Mouse (Mus musculus) left cerebral cortex, adult 9 months (tissue): ENCODE data around the gene Thsd4.

Experiments used
- DNase-seq, 2 experiments: peaks; one replicate each; pipeline ENCODE4 v3.0.0; 2022; ENCODE audit warnings: low spot score in 2 of 2

Thsd4 gene

GRCm38 (mm10) chr9:60077761-60078160, 444.1 kb downstream of the Thsd4 start:
- DNase-seq: no peak

DNA sequence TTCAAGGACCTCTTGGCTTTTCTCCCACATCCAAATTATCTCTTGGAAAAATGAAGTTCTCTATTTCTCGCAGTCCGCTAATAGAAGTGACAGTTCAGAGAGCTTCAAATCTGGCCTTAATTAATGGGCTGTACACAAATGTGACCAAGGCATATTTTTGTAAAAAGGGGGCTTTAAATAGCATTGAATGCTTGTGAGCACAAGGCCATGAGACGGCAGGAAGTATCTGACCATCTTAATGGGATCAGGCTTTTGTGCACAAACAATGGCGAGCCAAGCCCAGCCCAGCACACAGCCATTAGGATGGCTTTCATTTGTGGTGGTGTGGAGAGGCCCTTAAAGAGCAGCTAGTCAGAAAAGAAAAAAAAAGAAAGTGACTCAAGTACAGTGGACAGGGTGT, 445.4 kb downstream of the Thsd4 start:
- no peak for DNase-seq

- DNase-seq: no peak
Measured at GRCm38 (mm10) chr9:60071620-60072263, 450.1 kb downstream of the Thsd4 start.

DNA sequence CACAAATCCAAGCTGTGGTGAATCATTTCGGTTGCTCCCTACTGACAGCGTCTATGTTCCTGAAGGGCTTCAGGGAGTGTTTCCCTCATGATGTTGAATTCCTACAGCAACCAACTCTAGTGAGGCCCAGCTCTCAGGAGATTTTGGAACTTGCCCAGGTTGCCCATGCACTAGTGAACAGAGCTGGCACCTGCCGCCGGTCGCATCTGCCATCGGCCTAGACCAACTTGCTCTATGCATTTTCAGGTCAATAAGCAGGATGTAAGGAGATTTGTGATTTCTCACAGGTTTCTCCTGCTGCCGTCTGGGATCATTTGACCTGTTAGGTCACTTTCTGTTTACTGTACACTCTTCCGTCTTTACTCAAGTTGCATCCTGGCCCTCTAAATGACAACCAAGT, 454.6 kb downstream of the Thsd4 start:
- no peak for DNase-seq

- DNase-seq: no peak
Measured at GRCm38 (mm10) chr9:60065184-60065583, 456.7 kb downstream of the Thsd4 start.

DNA sequence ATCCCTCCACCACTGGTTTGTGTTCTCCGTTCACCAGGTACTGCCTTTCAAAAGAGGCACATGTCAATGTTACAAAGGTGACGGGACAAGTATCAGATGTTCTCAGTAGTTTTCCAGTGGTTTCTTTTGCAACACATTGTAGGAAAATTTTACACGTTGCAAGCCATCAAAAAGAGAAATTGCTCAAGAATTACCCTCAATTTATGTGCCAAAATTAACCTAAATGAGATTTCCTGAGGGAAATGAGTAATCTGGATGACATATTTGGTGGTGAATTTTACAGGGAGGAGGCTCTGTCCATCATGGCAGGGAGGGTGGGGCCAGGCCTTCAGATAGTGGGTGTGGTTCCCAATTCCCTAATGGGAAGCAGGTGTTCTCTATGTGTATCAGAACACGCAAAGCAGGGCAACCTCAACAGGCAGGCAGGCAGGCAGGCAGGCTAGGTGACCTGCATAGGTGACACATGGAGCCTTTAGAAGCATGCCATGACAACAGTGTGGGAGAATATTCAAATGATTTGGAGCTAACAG, 458.6 kb downstream of the Thsd4 start:
- DNase-seq: no peak

GRCm38 (mm10) chr9:60056131-60056530, 465.7 kb downstream of the Thsd4 start:
- DNase-seq: no peak

DNA sequence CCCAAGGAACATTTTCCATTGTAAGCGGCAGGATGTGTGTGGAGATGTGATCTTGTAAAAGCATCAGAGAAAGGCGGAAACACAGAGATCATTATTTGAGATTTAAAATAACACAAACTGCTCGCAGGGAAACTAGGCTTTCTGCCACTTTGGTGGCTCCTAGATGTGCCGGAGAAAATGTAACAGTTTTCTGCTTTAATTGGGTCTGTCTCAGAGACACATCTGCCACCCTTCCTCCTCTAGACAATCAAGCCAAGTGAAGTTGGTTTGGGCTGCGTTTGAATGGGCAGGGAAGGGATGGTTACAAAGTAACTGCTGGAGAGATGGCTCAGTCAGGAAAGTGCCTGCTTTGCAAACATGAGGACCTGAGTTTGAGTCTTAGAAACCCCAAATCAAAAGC, 466.9 kb downstream of the Thsd4 start:
- DNase-seq: peak; percentile 31 to 62

- DNase-seq: no peak
Measured at GRCm38 (mm10) chr9:60053117-60053516, 468.7 kb downstream of the Thsd4 start.

- no peak for DNase-seq
Measured at GRCm38 (mm10) chr9:60052415-60052814, 469.4 kb downstream of the Thsd4 start.

- DNase-seq: no peak
Measured at GRCm38 (mm10) chr9:60043175-60043574, 478.7 kb downstream of the Thsd4 start.

GRCm38 (mm10) chr9:60034883-60035282, 487.0 kb downstream of the Thsd4 start:
- no peak for DNase-seq

DNA sequence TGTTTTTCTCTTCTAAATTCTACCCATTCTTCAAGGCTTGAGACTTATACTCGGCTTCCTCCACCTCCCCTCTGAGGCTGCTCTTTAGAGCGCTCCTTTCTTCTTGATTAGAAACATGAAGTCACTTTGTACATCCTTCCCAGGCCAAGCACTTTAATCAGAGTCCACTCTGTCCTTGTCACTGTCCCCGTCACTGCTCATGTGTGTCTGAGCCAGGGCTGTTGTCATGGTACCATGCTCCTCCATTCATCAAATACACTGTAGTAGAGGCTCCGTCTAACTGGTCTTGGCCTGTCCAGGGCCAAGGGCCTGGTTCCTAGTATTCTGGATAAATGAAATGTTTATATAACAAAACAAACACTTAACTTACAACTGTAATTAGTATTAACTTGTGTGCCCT, 494.6 kb downstream of the Thsd4 start:
- no peak for DNase-seq

- DNase-seq: no peak
Measured at GRCm38 (mm10) chr9:60026795-60027194, 495.1 kb downstream of the Thsd4 start.

DNA sequence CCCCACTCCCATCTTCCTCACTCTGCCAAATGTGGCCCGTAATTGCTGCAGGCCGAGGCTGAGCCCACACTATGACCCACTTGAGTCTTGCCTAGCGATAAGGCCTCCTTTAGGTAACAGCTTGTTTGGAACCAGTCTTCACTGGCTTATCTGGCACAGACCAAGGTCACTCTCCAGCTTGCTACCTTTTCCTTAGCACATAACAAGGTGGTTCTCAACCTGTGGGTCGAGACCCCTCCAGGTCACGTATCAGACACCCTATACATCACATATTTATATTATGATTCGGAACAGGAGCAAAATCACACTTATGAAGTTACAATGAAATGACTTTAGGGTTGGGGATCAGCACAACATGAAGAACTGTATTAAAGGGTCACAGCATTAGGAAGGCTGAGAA, 495.9 kb downstream of the Thsd4 start:
- no peak for DNase-seq

DNA sequence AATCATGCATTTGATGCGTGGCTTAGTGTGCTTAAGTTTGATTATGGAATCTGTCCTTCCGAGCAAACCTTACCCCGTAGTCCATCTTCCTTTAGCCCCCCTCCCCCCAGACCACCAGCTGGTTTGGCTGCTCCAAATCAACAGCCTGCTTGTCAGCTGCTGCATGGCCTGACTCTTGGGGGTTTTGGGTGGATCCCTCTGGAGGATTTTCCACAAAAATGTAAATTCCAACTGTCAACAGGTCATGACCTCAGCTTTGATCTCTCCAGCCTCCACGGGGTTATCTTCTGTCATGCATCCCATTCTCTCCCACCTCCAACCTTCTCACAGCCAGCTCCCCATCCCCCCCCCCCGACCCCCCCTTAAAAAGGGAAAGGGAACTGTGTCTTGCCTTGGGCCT, 496.9 kb downstream of the Thsd4 start:
- no peak for DNase-seq

- DNase-seq: no peak
Measured at GRCm38 (mm10) chr9:60024545-60024944, 497.3 kb downstream of the Thsd4 start.

DNA sequence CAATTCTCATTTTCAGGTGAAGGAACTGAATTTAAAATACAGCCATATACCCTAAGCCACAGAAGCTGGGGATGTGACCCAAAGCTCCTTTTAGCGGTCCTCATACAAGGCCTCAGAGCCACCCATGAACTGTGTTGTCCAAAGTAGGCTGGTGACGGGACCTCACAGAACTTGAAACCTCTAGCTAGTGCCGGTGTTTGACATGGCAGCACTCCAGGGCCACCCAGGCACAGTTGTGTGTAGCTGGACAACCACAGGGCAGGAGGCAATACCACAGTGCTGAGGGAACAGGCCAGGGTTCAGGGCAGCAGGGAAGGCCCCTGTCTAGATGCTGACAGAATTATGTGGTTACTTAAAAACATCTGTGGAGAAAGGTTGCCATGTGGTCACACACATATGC, 499.5 kb downstream of the Thsd4 start:
- no peak for DNase-seq

- no peak for DNase-seq
Measured at GRCm38 (mm10) chr9:60020444-60020843, 501.4 kb downstream of the Thsd4 start.

GRCm38 (mm10) chr9:60010285-60010684, 511.6 kb downstream of the Thsd4 start:
- DNase-seq: no peak

- DNase-seq: no peak
Measured at GRCm38 (mm10) chr9:60008936-60009335, 512.9 kb downstream of the Thsd4 start.

- DNase-seq: no peak
Measured at GRCm38 (mm10) chr9:60002323-60002722, 519.5 kb downstream of the Thsd4 start.

DNA sequence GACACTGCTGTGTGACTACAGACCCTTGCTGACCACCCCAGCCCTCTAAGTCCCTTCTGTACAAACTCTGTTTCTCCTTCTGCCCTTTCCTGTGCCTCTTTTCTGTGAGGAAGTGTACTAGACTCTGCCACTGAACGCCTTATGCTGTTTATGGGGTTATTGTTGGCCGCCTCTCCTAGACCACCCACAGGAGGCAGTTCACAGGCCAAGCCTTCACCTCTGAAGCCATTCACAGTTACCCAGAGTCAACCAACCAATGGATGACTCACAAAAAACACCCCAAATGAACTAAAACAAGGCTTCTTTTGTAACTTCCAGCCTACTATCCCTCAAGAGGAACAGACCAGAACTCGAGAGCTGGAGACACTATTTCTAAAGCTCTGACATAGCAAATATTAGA, 520.4 kb downstream of the Thsd4 start:
- DNase-seq: no peak

DNA sequence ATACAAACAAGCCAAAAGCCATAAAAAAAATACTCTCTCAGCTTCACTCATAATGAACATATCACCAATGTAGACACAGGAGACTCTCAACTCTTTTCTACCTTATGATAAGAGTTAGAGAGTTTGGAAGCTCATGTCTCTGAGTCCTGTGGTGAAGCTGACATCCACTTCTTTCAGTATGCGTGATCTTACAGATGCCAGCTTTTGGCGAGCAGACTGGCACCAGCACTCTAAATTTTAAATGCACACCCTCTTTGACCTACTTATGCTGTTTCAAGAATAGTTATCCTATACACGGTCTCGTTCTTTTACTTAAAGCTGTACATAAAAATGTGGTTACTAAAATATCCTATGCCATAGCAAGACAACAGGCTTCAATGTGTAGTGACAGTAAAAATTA, 524.1 kb downstream of the Thsd4 start:
- DNase-seq: peak; percentile 8 to 10
